Mouse (Mus musculus) liver, adult 2 months (tissue): ENCODE measurements around the gene Magi2.

Experiments
- CTCF ChIP-seq: fragments of 200-500 bp; IDR thresholded peaks from 2 replicates; pipeline ENCODE4 v1.5.1; 2011; ENCODE audit warnings: low read depth, low read length, control low read depth
- POLR2A ChIP-seq: fragments of 200-500 bp; IDR thresholded peaks from 2 replicates; pipeline ENCODE4 v1.6.1; 2011; ENCODE audit warnings: low read length, control low read depth; ENCODE audit not compliant: insufficient read depth; ENCODE audit errors: extremely low read depth

GRCm38 (mm10) chr5:19546424-19546823 is 319.6 kb downstream of the Magi2 start:
- no peak for TF ChIP-seq POLR2A
- no peak for TF ChIP-seq CTCF
